Mouse (Mus musculus): ENCODE measurements at regions not wholly inside any gene's neighbourhood (a gene's known extent, or its start where the extent isn't known, plus 50 kb on each side); places are given as distances from the start of the nearest gene placed in this dataset.

DNA sequence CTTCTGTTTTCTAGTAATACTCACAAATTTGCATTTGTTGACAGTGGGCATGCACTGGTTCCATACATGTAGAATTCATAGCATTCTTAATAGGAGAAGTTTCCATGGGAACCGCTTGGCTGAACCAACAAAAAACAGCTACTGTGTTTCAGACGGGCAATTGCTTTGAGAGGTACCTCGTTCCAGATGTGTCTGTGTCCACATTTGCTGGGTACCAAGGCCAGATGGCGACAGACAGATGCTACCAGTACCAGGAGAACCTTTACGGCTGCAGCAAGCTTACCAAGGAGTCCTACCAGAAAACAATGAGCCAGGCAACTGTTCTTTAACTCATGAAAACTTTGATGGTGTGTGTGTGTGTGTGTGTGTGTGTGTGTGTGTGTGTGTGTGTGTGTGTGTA lies 137.1 kb upstream of the Prickle1 start:
- TF ChIP-seq CTCF (IDR thresholded peaks at IDR 0.05; ENCODE audit: low read depth): no peak
- TF ChIP-seq EP300 (IDR thresholded peaks at IDR 0.05; ENCODE audit: low read depth): no peak

Measured in liver, embryonic 14.5 days (tissue).